Mouse (Mus musculus) telencephalon, adult 2 months (tissue): ENCODE results near the gene Tlcd2.

ENCODE experiments used
- DNase-seq: peaks from one replicate; pipeline ENCODE4 v3.0.0-alpha.2; 2011; ENCODE audit warnings: low read depth, low spot score

The Tlcd2 gene

GRCm38 (mm10) chr11:75519834-75520633, 58.5 kb downstream of the Tlcd2 start:
- no peak for DNase-seq
